Mouse (Mus musculus) G1E (cell line): ENCODE measurements around the gene Ccz1. TPM values are rescaled to one million over a fixed set of nuclear protein-coding genes. Genes with fewer than 3 reads are reported as not detected.

ENCODE experiments used
- ATAC-seq: 2 replicates; pipeline ENCODE4 v1.8.0; 2016; ENCODE audit warnings: mild to moderate bottlenecking; ENCODE audit not compliant: insufficient number of reproducible peaks, poor library complexity, low FRiP score, severe bottlenecking; ENCODE audit errors: extremely low read depth
- DNase-seq: peaks from one replicate; pipeline ENCODE4 v3.0.0; 2012; ENCODE audit warnings: low spot score
- H3K27me3 ChIP-seq: 2 replicates; pipeline ENCODE4 v1.6.1; 2012; ENCODE audit warnings: mild to moderate bottlenecking, low read length, inconsistent platforms; ENCODE audit not compliant: insufficient read depth
- H3K36me3 ChIP-seq: replicated peaks from 2 replicates; pipeline ENCODE3; 2012; ENCODE audit warnings: mild to moderate bottlenecking, inconsistent platforms
- H3K4me1 ChIP-seq: 2 replicates; pipeline ENCODE4 v1.6.1; 2012; ENCODE audit warnings: low read depth, low read length, inconsistent platforms, mixed read lengths; ENCODE audit not compliant: insufficient read depth
- H3K4me3 ChIP-seq: 2 replicates; pipeline ENCODE4 v1.5.1; 2012; ENCODE audit warnings: low read depth, mild to moderate bottlenecking, inconsistent platforms, low read length, moderate library complexity, mixed read lengths
- H3K9me3 ChIP-seq: replicated peaks from 2 replicates; pipeline ENCODE4 v1.6.1; 2012; ENCODE audit warnings: inconsistent platforms
- CTCF ChIP-seq: IDR thresholded peaks from 2 replicates; pipeline ENCODE4 v1.5.1; 2012; ENCODE audit warnings: low read depth, low read length, inconsistent platforms, mixed read lengths
- GATA1 ChIP-seq: IDR thresholded peaks from 2 replicates; pipeline ENCODE4 v1.6.1; 2012; ENCODE audit warnings: borderline replicate concordance, low read length, inconsistent platforms, mixed read lengths
- GATA2 ChIP-seq: IDR thresholded peaks from 2 replicates; pipeline ENCODE4 v1.6.1; 2012; ENCODE audit warnings: low read depth, low read length, inconsistent platforms, borderline replicate concordance
- POLR2AphosphoS5 ChIP-seq: IDR thresholded peaks from 2 replicates; pipeline ENCODE4 v1.6.1; 2012; ENCODE audit warnings: low read depth, low read length, inconsistent platforms; ENCODE audit not compliant: insufficient replicate concordance
- TAL1 ChIP-seq: conservative IDR thresholded peaks from 2 replicates; pipeline ENCODE4 v1.6.1; 2012; ENCODE audit warnings: low read depth, low read length, inconsistent platforms, mixed read lengths
- polyA plus RNA-seq: library from polyadenylated mRNA; stranded (reverse); fragments of >175 nt; gene quantifications from 2 replicates; pipeline ENCODE4 v1.2.3, GENCODE M21; 2012
- total RNA-seq, 2 experiments: library from RNA; stranded (forward) in 1 of 2; stranded (reverse) in 1 of 2; fragments of 200-1000 nt in 1 of 2; fragments of >200 nt in 1 of 2; fragmentation: Nextera tagmentation in 1 of 2; gene quantifications; 2 replicates each; pipeline ENCODE4 v1.2.3; 2014 to 2017

Ccz1 gene
- 107 and 116 TPM in 2 replicates for total RNA-seq (2014; fragmentation: Nextera tagmentation)
- 107 and 113 TPM in 2 replicates for total RNA-seq (2017)
- 50.9 and 68.7 TPM in 2 replicates for polyA plus RNA-seq

- Histone ChIP-seq H3K9me3 (no peaks in the 10 kb centered on the region), H3K36me3 (peaks cover 31% of the 10 kb centered on the region), H3K27me3 (peaks cover 2% of the 10 kb centered on the region; the same call in 1 of the 2 replicates), H3K4me1 (peaks cover 10% of the 10 kb centered on the region), H3K4me3 (peak within 1 kb of the TSS; percentile 83)
- DNase-seq (peak; percentile 90), ATAC-seq (peak; percentile 99)
- TF ChIP-seq CTCF (no peak), GATA1 (no peak), GATA2 (no peak), TAL1 (no peak), POLR2AphosphoS5 (no peak)
Observed at GRCm38 (mm10) chr5:144014551-144015311, at the start of gene Ccz1. Gene Ccz1 (minus strand): TSS chr5:144014877.

DNA sequence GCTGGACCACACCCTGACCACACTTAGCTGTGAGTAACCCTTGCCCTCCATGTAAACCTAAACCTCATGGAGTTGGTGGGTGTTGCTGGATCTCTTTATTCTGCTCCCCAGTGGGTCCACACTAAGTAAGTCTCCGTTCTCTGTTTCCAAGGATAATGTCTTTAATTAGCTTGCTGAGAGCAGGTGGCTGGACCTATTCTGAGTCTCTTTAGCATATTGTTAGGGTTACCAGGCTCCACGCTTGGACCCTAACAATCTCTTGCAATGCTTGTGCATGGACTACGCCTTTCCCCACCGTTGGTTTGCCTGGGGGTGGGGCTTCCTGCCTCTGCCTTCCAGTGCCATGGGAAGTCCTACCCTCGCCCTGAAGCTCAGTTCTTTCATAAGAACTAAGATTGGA, 49.4 kb upstream of the Ccz1 start:
- Histone ChIP-seq H3K27me3 (peaks cover 16% of the 10 kb centered on the region), H3K4me1 (no peaks in the 10 kb centered on the region), H3K36me3 (no peaks in the 10 kb centered on the region), H3K4me3 (no peak overlapping the region), H3K9me3 (no peaks in the 10 kb centered on the region)
- TF ChIP-seq POLR2AphosphoS5: no peak
- no peak for TF ChIP-seq CTCF
- no peak for TF ChIP-seq GATA1
- TF ChIP-seq GATA2: no peak
- TF ChIP-seq TAL1: no peak
- no peak for ATAC-seq
- DNase-seq: no peak

DNA sequence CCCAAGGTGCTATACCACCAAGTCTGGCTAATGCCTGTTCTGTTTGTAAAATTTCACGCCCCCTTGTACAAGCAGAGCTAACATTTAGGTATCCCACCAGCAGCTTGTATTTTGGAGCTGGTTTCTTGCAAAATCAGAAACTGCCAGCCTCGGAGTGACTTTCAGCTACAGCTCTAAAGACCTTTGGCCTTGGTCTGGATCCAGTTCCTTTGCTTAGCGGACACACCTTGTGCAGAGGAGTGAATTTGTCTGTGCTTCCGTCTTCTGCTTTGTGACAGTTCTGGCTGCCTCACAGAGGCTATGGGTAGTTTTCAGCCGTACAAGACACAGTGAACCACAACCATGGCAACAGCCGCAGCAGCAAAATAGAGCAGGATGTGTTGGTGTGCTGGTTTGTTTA, 39.7 kb upstream of the Ccz1 start:
- H3K4me3 ChIP-seq: no peak overlapping the region
- no peaks in the 10 kb centered on the region for H3K4me1 ChIP-seq
- DNase-seq (no peak), ATAC-seq (no peak)
- no peaks in the 10 kb centered on the region for H3K9me3 ChIP-seq
- H3K36me3 ChIP-seq: no peaks in the 10 kb centered on the region
- 0 out of 2 replicates have a peak, but pooled peaks cover 3% of the 10 kb centered on the region for H3K27me3 ChIP-seq
- TF ChIP-seq POLR2AphosphoS5: no peak
- no peak for TF ChIP-seq GATA2
- TF ChIP-seq GATA1: no peak
- TF ChIP-seq CTCF: no peak
- no peak for TF ChIP-seq TAL1

DNA sequence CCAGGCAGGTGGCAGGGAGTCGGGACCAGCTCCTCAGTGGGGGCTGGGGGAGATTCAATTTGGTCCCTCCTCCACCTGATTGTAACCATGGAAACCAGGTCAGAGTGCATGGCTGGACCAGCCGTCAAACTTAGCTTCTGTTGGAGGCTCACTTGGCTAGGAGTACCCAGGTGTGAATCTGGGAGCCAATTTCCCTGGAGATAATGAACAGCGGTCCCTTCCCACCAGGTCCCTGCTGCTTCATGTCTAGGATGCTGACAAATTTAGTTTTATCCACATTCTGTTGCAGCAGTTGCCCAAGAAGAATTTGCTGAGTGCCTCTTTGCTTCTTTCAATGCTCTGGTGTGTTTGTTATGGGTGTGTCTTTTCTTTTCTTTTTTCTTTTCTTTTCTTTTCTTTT, 38.8 kb upstream of the Ccz1 start:
- DNase-seq (no peak), ATAC-seq (no peak)
- no peaks in the 10 kb centered on the region for H3K9me3 ChIP-seq
- H3K36me3 ChIP-seq: no peaks in the 10 kb centered on the region
- H3K4me1 ChIP-seq: no peaks in the 10 kb centered on the region
- H3K4me3 ChIP-seq: no peak overlapping the region
- H3K27me3 ChIP-seq: 0 out of 2 replicates have a peak, but pooled peaks cover 3% of the 10 kb centered on the region
- TF ChIP-seq GATA1 (no peak), CTCF (no peak), POLR2AphosphoS5 (no peak), TAL1 (no peak), GATA2 (no peak)

DNA sequence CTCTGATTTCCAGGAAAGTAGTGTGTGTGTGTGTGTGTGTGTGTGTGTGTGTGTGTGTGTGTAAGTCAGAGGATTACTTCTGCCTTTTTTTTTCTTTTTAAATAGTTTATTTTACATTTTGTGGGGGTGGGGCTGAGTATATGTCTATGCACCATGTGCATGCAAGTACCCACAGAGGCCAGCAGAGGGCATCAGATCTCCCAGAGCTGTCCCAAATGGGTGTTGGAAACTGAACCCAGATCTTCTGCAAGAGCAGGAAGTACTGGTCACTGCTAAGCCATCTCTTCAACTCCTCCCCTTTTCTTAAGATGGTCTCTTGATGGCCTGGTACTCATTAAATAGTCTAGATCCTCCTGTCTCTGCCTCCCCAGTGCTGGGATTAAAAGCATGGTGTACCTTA, 36.6 kb upstream of the Ccz1 start:
- Histone ChIP-seq H3K4me3 (no peak overlapping the region), H3K4me1 (no peaks in the 10 kb centered on the region), H3K27me3 (peaks cover 5% of the 10 kb centered on the region; the same call in 1 of the 2 replicates), H3K9me3 (no peaks in the 10 kb centered on the region), H3K36me3 (no peaks in the 10 kb centered on the region)
- TF ChIP-seq GATA1 (no peak), POLR2AphosphoS5 (no peak), CTCF (peak; percentile 12; the same call in 1 of the 2 replicates), GATA2 (no peak), TAL1 (no peak)
- ATAC-seq: no peak
- DNase-seq: no peak

GRCm38 (mm10) chr5:144049881-144050280, 35.2 kb upstream of the Ccz1 start:
- Histone ChIP-seq H3K4me3 (no peak overlapping the region), H3K4me1 (no peaks in the 10 kb centered on the region), H3K9me3 (no peaks in the 10 kb centered on the region), H3K36me3 (no peaks in the 10 kb centered on the region), H3K27me3 (peaks cover 2% of the 10 kb centered on the region; the same call in 1 of the 2 replicates)
- no peak for ATAC-seq
- no peak for DNase-seq
- TF ChIP-seq POLR2AphosphoS5: no peak
- TF ChIP-seq CTCF: no peak
- TF ChIP-seq TAL1: no peak

DNA sequence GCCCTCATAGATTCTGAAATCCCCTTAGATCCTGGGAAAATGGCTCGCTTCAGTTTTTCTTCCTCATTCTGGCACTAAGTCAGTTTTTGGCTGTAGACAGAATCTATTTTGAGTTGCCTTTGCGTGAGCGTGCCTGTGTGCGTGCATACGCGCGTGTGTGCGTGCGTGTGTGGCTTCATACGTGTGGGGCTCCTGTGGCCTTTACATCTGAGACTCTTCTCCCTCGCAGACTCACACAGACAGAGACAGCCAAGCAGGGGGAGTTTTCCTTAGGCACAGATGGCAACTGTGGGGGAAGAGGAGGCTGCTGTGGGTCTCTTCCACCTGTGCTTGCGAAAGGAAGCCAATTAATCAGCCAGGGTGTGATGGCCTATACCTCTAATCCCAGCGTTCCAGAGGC, 32.6 kb upstream of the Ccz1 start:
- TF ChIP-seq POLR2AphosphoS5 (no peak), GATA2 (no peak), TAL1 (no peak), GATA1 (no peak), CTCF (no peak)
- peaks cover 10% of the 10 kb centered on the region; the same call in 1 of the 2 replicates for H3K27me3 ChIP-seq
- no peaks in the 10 kb centered on the region for H3K4me1 ChIP-seq
- ATAC-seq: no peak
- H3K9me3 ChIP-seq: no peaks in the 10 kb centered on the region
- no peaks in the 10 kb centered on the region for H3K36me3 ChIP-seq
- no peak overlapping the region for H3K4me3 ChIP-seq
- DNase-seq: no peak
